Mouse (Mus musculus) forebrain, embryonic 16.5 days (tissue): Measurements from ENCODE around the gene Rnf150. TPM values are rescaled to one million over a fixed set of nuclear protein-coding genes. Genes with fewer than 3 reads are reported as not detected.

Experiments used
- ATAC-seq: fragments of 200-750 bp; cut with Nextera tagmentation; 2 replicates; pipeline ENCODE4 v1.8.0; 2017; ENCODE audit warnings: mild to moderate bottlenecking, moderate library complexity
- H3K27ac ChIP-seq: fragments of 300-500 bp; sonication (generic); 2 replicates; pipeline ENCODE4 v1.5.1; 2014; ENCODE audit warnings: low read length, control low read depth
- H3K27me3 ChIP-seq: fragments of 300-500 bp; sonication (generic); replicated peaks from 2 replicates; pipeline ENCODE4 v1.6.1; 2014; ENCODE audit warnings: low read length; ENCODE audit not compliant: control insufficient read depth, insufficient read depth
- H3K36me3 ChIP-seq: fragments of 300-500 bp; sonication (generic); 2 replicates; pipeline ENCODE4 v1.6.1; 2014; ENCODE audit not compliant: control insufficient read depth, insufficient read depth
- H3K4me1 ChIP-seq: fragments of 300-500 bp; sonication (generic); replicated peaks from 2 replicates; pipeline ENCODE4 v1.6.1; 2014; ENCODE audit warnings: low read length; ENCODE audit not compliant: control insufficient read depth, insufficient read depth
- H3K4me2 ChIP-seq: fragments of 300-500 bp; sonication (generic); 2 replicates; pipeline ENCODE4 v1.6.1; 2014; ENCODE audit warnings: mild to moderate bottlenecking, low read length, control low read depth
- H3K4me3 ChIP-seq: fragments of 300-500 bp; sonication (generic); replicated peaks from 2 replicates; pipeline ENCODE4 v1.5.1; 2014; ENCODE audit warnings: mild to moderate bottlenecking, low read length, control low read depth
- H3K9ac ChIP-seq: fragments of 300-500 bp; sonication (generic); replicated peaks from 2 replicates; pipeline ENCODE4 v1.6.1; 2014; ENCODE audit warnings: low read depth, low read length, control low read depth
- H3K9me3 ChIP-seq: fragments of 300-500 bp; sonication (generic); 2 replicates; pipeline ENCODE4 v1.6.1; 2016; ENCODE audit warnings: low read length; ENCODE audit not compliant: control insufficient read depth
- WGBS: fragments of 180-500 bp; shearing (Covaris S2); extraction: QIAGEN DNeasy Blood & Tissue Kit; methylation state at CpG from one replicate; pipeline ENCODE4 v1.1.7; 2014; 5-methylcytosine and 5-hydroxymethylcytosine counted together
- polyA plus RNA-seq: library from polyadenylated mRNA; unstranded; fragments of >200 nt; fragmentation: Nextera tagmentation; extraction: Ambion mirVana; gene quantifications from 2 replicates; pipeline ENCODE4 v1.2.1, GENCODE M21; 2015

Rnf150 gene
- polyA plus RNA-seq, 1 experiment from 2014 or later = 2.0 TPM

DNA sequence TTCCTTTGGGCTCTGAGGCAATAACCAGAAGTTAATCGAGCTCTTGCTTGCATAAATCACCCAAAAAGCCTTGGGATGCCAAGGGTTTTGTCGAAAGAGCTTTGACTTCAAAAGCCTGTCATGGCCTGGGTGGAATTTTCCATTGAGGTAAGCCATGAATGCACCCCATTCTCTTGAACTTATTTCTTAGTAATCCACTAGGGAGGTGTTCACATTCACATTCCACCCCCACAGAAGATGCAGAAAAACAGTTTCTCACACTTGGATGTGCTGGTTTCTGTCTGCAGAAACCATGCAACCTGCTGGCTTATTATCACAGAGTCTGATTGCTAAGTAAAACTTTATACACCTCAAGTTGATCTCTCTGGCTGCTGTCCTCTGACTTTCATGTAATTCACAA lies 148.1 kb downstream of the Rnf150 start:
- H3K9me3 ChIP-seq = no peaks in the 10 kb centered on the region
- ATAC-seq = no peak
- peaks cover 7% of the 10 kb centered on the region; the same call in 1 of the 2 replicates for H3K4me1 ChIP-seq
- 54% methylated on average over 2 of the region's 2 CpGs for WGBS
- no peak overlapping the region for H3K9ac ChIP-seq
- H3K4me2 ChIP-seq = no peak overlapping the region
- H3K27ac ChIP-seq = no peak overlapping the region
- H3K4me3 ChIP-seq = no peak overlapping the region
- H3K27me3 ChIP-seq = no peaks in the 10 kb centered on the region
- H3K36me3 ChIP-seq = peaks cover 2% of the 10 kb centered on the region; the same call in 1 of the 2 replicates

DNA sequence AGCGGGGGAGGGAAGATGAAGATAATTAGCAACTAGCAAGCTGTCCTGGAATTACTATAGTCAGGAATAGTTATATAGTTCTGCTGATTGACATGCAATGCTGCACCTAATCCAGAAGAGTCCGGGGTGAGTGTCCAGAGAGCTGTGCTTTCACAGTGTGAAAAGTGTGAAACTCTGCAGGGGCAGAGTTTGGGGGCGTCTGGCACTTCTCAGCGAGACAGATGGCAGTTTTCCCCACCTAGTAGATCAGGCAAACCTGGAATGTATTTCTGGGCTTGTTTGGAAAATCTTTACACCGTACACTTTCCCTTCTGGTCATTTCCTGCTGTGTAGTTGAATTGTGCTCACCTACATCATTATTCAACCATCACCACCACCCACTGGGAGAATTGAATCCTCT lies 148.6 kb downstream of the Rnf150 start:
- Histone ChIP-seq H3K9me3 (no peaks in the 10 kb centered on the region), H3K9ac (no peak overlapping the region), H3K4me3 (no peak overlapping the region), H3K4me1 (peaks cover 7% of the 10 kb centered on the region; the same call in 1 of the 2 replicates), H3K36me3 (no peaks in the 10 kb centered on the region), H3K27me3 (no peaks in the 10 kb centered on the region), H3K27ac (no peak overlapping the region), H3K4me2 (no peak overlapping the region)
- ATAC-seq = peak; percentile 77
- WGBS = 21% methylated on average over 5 of the region's 5 CpGs

DNA sequence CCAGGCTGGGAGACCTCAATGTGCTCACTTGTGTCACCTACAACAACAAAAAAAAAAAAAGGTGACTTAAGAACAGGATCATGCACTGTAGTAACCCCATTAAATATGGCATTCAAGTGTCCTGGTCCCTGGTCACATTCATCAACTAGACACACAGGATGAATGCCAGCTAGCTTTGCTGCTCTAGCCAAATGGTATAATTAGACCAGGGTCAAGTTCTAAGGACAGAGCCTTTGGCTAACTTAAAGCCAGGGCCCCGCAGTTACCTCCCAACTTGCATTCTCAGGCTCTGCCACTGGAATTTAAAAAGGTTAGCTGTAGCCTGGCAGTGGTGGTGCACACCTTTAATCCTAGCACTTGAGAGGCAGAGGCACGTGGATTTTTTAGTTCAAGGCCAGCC lies 165.1 kb downstream of the Rnf150 start:
- Histone ChIP-seq H3K9ac (no peak overlapping the region), H3K36me3 (no peaks in the 10 kb centered on the region), H3K4me3 (no peak overlapping the region), H3K27ac (no peak overlapping the region), H3K27me3 (no peaks in the 10 kb centered on the region), H3K4me2 (no peak overlapping the region), H3K4me1 (no peaks in the 10 kb centered on the region), H3K9me3 (no peaks in the 10 kb centered on the region)
- ATAC-seq = no peak
- WGBS = 83% methylated on average over 2 of the region's 2 CpGs

DNA sequence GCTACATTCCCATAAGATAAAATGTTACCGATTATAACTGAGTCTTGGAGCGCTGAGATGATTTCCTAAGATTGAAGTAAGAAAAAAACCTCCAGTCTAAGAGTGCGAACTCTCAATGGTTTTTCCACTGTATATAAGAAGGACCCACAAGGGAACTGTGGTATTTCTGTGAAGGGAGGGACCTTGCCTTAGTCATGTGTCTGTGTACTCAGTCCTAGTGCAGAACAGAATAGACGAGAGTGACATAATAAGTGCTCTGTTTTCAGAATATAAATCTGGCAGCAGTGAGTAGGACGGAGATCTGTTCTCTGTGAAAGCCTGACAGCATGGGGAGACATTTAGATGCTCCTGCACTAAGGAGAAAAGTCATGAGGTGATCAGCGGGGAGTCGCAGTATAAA lies 169.6 kb downstream of the Rnf150 start:
- Histone ChIP-seq H3K9me3 (no peaks in the 10 kb centered on the region), H3K27me3 (no peaks in the 10 kb centered on the region), H3K9ac (no peak overlapping the region), H3K4me2 (no peak overlapping the region), H3K27ac (no peak overlapping the region), H3K4me3 (no peak overlapping the region), H3K4me1 (no peaks in the 10 kb centered on the region), H3K36me3 (no peaks in the 10 kb centered on the region)
- 57% methylated on average over 5 of the region's 7 CpGs for WGBS
- peak; percentile 85 for ATAC-seq

DNA sequence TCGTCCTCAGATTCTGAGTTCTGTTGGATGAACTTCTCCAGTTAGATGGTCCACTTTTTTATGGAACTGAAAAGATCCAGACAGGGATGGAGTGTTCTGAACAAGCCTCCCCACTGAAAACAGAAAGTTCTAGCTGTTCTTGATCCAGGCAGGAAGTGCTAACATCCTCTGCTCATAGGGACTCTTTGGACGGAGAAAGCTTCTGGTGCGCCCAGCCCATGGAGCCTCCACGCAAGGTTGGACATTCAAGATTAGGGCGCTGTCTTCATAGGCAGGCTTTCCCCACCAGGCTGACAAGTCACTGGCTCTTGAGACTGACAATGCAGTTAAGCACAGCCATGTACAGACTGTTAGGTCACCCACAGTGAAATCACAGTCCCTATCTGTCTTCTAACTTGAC lies 172.0 kb downstream of the Rnf150 start:
- no peaks in the 10 kb centered on the region for H3K36me3 ChIP-seq
- H3K27me3 ChIP-seq = no peaks in the 10 kb centered on the region
- no peak for ATAC-seq
- H3K9me3 ChIP-seq = no peaks in the 10 kb centered on the region
- no peak overlapping the region for H3K4me2 ChIP-seq
- 95% methylated on average over 5 of the region's 5 CpGs for whole genome bisulfite sequencing
- H3K27ac ChIP-seq = no peak overlapping the region
- no peaks in the 10 kb centered on the region for H3K4me1 ChIP-seq
- no peak overlapping the region for H3K4me3 ChIP-seq
- no peak overlapping the region for H3K9ac ChIP-seq

DNA sequence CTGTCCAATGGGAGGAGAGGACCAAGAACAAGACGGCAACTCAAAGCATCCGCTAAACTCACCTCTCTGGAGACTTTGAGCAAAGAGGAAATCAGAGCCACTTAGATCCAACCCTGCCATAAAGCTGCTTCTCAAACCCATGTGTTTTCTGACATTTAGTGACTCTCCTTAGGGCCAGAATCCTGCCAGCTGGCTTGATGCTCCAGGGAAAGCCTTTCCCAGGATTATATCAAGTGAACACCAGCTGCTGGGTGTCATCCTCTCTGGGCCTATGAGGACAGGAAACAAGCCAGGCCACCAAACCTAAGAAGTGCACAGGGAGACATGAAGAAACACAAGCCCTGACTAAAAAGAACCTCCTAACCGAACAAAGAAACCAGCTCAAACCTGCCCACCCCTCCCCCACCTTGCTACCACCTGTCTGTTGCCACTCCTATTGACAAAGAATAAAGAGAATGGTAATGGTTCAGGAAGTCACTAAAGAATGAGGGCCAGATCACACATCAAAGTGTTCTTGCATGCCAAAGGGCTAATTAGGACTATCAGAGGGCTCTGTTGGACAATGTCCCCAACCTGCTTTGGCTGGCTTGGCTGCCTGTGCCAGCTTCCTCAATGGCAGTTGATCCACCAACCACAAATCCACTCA lies 173.5 kb downstream of the Rnf150 start:
- no peak overlapping the region for H3K4me2 ChIP-seq
- H3K4me3 ChIP-seq = no peak overlapping the region
- no peaks in the 10 kb centered on the region for H3K27me3 ChIP-seq
- no peak overlapping the region for H3K9ac ChIP-seq
- ATAC-seq = no peak
- no peak overlapping the region for H3K27ac ChIP-seq
- H3K36me3 ChIP-seq = no peaks in the 10 kb centered on the region
- 76% methylated on average over 3 of the region's 3 CpGs for WGBS
- H3K9me3 ChIP-seq = no peaks in the 10 kb centered on the region
- no peaks in the 10 kb centered on the region for H3K4me1 ChIP-seq

DNA sequence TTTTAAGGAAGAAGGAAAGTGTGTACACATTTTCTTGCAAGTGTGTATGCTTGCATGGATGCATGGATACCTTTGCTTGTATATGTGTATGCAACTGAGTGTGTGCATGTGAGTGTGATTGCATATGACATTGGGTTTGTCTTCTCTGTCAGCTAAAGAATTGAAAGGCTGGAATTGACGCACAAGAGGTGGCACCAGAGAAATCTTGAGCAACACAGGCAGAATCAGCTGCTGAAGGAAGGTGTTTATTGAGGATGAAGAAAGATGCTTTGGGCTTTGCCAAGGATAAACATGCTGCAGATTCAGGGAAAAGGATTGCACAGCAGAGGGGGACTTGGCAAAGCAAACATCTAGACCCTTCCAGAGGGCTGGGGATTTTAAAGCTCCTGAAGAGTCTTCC lies 174.2 kb downstream of the Rnf150 start:
- H3K36me3 ChIP-seq = no peaks in the 10 kb centered on the region
- H3K4me1 ChIP-seq = no peaks in the 10 kb centered on the region
- WGBS = 97% methylated on average over 1 of the region's 1 CpGs
- H3K4me3 ChIP-seq = no peak overlapping the region
- no peak overlapping the region for H3K27ac ChIP-seq
- no peaks in the 10 kb centered on the region for H3K27me3 ChIP-seq
- ATAC-seq = no peak
- no peak overlapping the region for H3K4me2 ChIP-seq
- no peaks in the 10 kb centered on the region for H3K9me3 ChIP-seq
- no peak overlapping the region for H3K9ac ChIP-seq

DNA sequence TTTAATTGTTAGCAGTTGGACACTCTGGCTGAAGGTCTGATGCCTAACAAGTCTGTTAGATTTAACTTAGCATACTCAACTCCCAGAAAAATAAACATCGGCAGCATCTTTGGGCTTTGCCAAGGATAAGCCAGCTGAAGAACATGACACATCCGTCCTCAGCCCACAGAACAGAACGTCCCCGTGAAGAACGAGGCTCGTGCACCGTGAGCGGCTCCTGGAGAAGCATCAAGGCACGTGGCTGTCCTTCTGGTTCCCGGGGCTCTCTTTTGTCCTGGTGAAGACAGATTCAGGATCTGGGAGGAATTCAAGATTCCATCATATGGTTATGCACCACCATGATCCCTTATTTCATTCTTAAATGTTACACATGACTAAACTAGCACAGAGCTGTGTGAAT lies 175.4 kb downstream of the Rnf150 start:
- no peaks in the 10 kb centered on the region for H3K9me3 ChIP-seq
- H3K27ac ChIP-seq = no peak overlapping the region
- H3K9ac ChIP-seq = no peak overlapping the region
- no peak for ATAC-seq
- 80% methylated on average over 10 of the region's 10 CpGs for WGBS
- H3K36me3 ChIP-seq = no peaks in the 10 kb centered on the region
- no peak overlapping the region for H3K4me2 ChIP-seq
- H3K4me1 ChIP-seq = no peaks in the 10 kb centered on the region
- H3K27me3 ChIP-seq = no peaks in the 10 kb centered on the region
- H3K4me3 ChIP-seq = no peak overlapping the region

DNA sequence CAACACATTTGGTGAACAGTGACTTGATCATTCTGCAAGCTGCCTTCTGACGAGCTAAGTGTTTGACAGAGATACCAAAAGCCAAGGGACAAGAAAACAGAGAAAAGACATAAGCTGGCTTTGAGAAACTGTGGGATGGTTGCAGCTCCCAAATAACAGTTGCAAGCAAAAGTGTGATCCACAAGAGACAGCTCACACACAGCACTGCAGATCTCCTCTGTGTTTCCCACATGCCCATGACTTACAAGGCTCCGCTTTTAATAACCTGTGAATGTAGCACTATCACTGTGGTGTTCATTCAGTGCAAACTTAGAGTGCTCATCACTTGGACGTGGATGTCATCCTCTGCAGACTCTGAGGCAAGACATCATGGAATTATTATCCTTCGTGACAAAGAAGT lies 178.3 kb downstream of the Rnf150 start:
- WGBS = 83% methylated on average over 4 of the region's 4 CpGs
- no peak overlapping the region for H3K27ac ChIP-seq
- no peak overlapping the region for H3K4me3 ChIP-seq
- no peak overlapping the region for H3K4me2 ChIP-seq
- no peaks in the 10 kb centered on the region for H3K9me3 ChIP-seq
- no peak for ATAC-seq
- H3K9ac ChIP-seq = no peak overlapping the region
- H3K4me1 ChIP-seq = no peaks in the 10 kb centered on the region
- H3K36me3 ChIP-seq = no peaks in the 10 kb centered on the region
- H3K27me3 ChIP-seq = no peaks in the 10 kb centered on the region

- no peaks in the 10 kb centered on the region for H3K36me3 ChIP-seq
- WGBS = 83% methylated on average over 9 of the region's 9 CpGs
- H3K27ac ChIP-seq = no peak overlapping the region
- H3K4me3 ChIP-seq = no peak overlapping the region
- H3K9me3 ChIP-seq = no peaks in the 10 kb centered on the region
- H3K27me3 ChIP-seq = no peaks in the 10 kb centered on the region
- H3K9ac ChIP-seq = no peak overlapping the region
- no peak overlapping the region for H3K4me2 ChIP-seq
- peaks cover 13% of the 10 kb centered on the region; the same call in 1 of the 2 replicates for H3K4me1 ChIP-seq
- ATAC-seq = no peak
Observed at GRCm38 (mm10) chr8:83046912-83047311, 183.8 kb downstream of the Rnf150 start.
